Mouse (Mus musculus) midbrain, embryonic 11.5 days (tissue): ENCODE data around the gene Aff3. TPM values are rescaled to one million over a fixed set of nuclear protein-coding genes. Genes with fewer than 3 reads are reported as not detected.

Experiments
- ATAC-seq: fragments of 200-750 bp; cut with Nextera tagmentation; 2 replicates; pipeline ENCODE4 v1.8.0; 2017; ENCODE audit warnings: moderate TSS enrichment, moderate library complexity; ENCODE audit not compliant: low FRiP score
- DNase-seq: peaks from one replicate; pipeline ENCODE4 v3.0.0; 2015; ENCODE audit warnings: low spot score; ENCODE audit errors: missing footprints
- H3K27ac ChIP-seq: fragments of 300-500 bp; sonication (generic); 2 replicates; pipeline ENCODE4 v1.5.1; 2014; ENCODE audit warnings: low read depth, low read length
- H3K27me3 ChIP-seq: fragments of 300-500 bp; sonication (generic); 2 replicates; pipeline ENCODE4 v1.6.1; 2014; ENCODE audit warnings: mild to moderate bottlenecking, low read length, moderate library complexity, mixed read lengths; ENCODE audit not compliant: control insufficient read depth, insufficient read depth
- H3K36me3 ChIP-seq: fragments of 300-500 bp; sonication (generic); 2 replicates; pipeline ENCODE4 v1.6.1; 2014; ENCODE audit warnings: mild to moderate bottlenecking, low read length, moderate library complexity, mixed read lengths; ENCODE audit not compliant: control insufficient read depth, insufficient read depth
- H3K4me1 ChIP-seq: fragments of 300-500 bp; sonication (generic); 2 replicates; pipeline ENCODE4 v1.6.1; 2014; ENCODE audit warnings: low read length; ENCODE audit not compliant: control insufficient read depth, insufficient read depth
- H3K4me2 ChIP-seq: fragments of 300-500 bp; sonication (generic); 2 replicates; pipeline ENCODE4 v1.6.1; 2014; ENCODE audit warnings: mild to moderate bottlenecking, moderate library complexity
- H3K4me3 ChIP-seq: fragments of 300-500 bp; sonication (generic); 2 replicates; pipeline ENCODE4 v1.5.1; 2014; ENCODE audit warnings: low read depth, low read length
- H3K9ac ChIP-seq: fragments of 300-500 bp; sonication (generic); 2 replicates; pipeline ENCODE4 v1.6.1; 2014; ENCODE audit warnings: low read length
- H3K9me3 ChIP-seq: fragments of 300-500 bp; sonication (generic); 2 replicates; pipeline ENCODE4 v1.6.1; 2016; ENCODE audit warnings: low read length; ENCODE audit not compliant: control insufficient read depth
- WGBS: fragments of 180-500 bp; shearing (Covaris S2); extraction: QIAGEN DNeasy Blood & Tissue Kit; methylation state at CpG from one replicate; pipeline ENCODE4 v1.1.7; 2014; 5-methylcytosine and 5-hydroxymethylcytosine counted together
- polyA plus RNA-seq: library from polyadenylated mRNA; unstranded; fragments of >200 nt; fragmentation: Nextera tagmentation; extraction: Ambion mirVana; gene quantifications from 2 replicates; pipeline ENCODE4 v1.2.1, GENCODE M21; 2014

Aff3 gene
- polyA plus RNA-seq, 1 experiment from 2014 or later = 16.3 TPM

GRCm38 (mm10) chr1:38362275-38362674, 302.5 kb downstream of the Aff3 start:
- ATAC-seq (no peak), DNase-seq (no peak)
- Histone ChIP-seq H3K27ac (no peak overlapping the region), H3K9ac (no peak overlapping the region), H3K36me3 (no peaks in the 10 kb centered on the region), H3K4me3 (no peak overlapping the region), H3K9me3 (no peaks in the 10 kb centered on the region), H3K27me3 (no peaks in the 10 kb centered on the region), H3K4me1 (no peaks in the 10 kb centered on the region), H3K4me2 (no peak overlapping the region)
- 96% methylated on average over 3 of the region's 3 CpGs for WGBS

GRCm38 (mm10) chr1:38358797-38359349, 305.9 kb downstream of the Aff3 start:
- H3K27me3 ChIP-seq = no peaks in the 10 kb centered on the region
- DNase-seq (peak; percentile 12), ATAC-seq (no peak)
- H3K4me2 ChIP-seq = no peak overlapping the region
- no peaks in the 10 kb centered on the region for H3K9me3 ChIP-seq
- WGBS = 96% methylated on average over 26 of the region's 26 CpGs
- no peaks in the 10 kb centered on the region for H3K4me1 ChIP-seq
- H3K27ac ChIP-seq = no peak overlapping the region
- H3K9ac ChIP-seq = no peak overlapping the region
- no peaks in the 10 kb centered on the region for H3K36me3 ChIP-seq
- H3K4me3 ChIP-seq = no peak overlapping the region

GRCm38 (mm10) chr1:38357933-38358796, 306.6 kb downstream of the Aff3 start:
- no peak overlapping the region for H3K4me3 ChIP-seq
- H3K27ac ChIP-seq = no peak overlapping the region
- H3K4me1 ChIP-seq = no peaks in the 10 kb centered on the region
- H3K36me3 ChIP-seq = no peaks in the 10 kb centered on the region
- ATAC-seq = no peak
- no peak overlapping the region for H3K4me2 ChIP-seq
- peak; percentile 35 for DNase-seq
- H3K9me3 ChIP-seq = no peaks in the 10 kb centered on the region
- H3K9ac ChIP-seq = no peak overlapping the region
- no peaks in the 10 kb centered on the region for H3K27me3 ChIP-seq
- 85% methylated on average over 10 of the region's 10 CpGs for WGBS

GRCm38 (mm10) chr1:38354585-38354984, 310.2 kb downstream of the Aff3 start:
- H3K36me3 ChIP-seq = no peaks in the 10 kb centered on the region
- no peaks in the 10 kb centered on the region for H3K9me3 ChIP-seq
- H3K27me3 ChIP-seq = no peaks in the 10 kb centered on the region
- WGBS = 94% methylated on average over 4 of the region's 4 CpGs
- H3K4me1 ChIP-seq = no peaks in the 10 kb centered on the region
- no peak for DNase-seq
- H3K9ac ChIP-seq = no peak overlapping the region
- no peak for ATAC-seq
- H3K4me3 ChIP-seq = no peak overlapping the region
- no peak overlapping the region for H3K27ac ChIP-seq
- H3K4me2 ChIP-seq = no peak overlapping the region

GRCm38 (mm10) chr1:38347346-38347745, 317.4 kb downstream of the Aff3 start:
- no peak overlapping the region for H3K4me2 ChIP-seq
- no peaks in the 10 kb centered on the region for H3K4me1 ChIP-seq
- no peaks in the 10 kb centered on the region for H3K27me3 ChIP-seq
- ATAC-seq = no peak
- H3K27ac ChIP-seq = no peak overlapping the region
- no peak for DNase-seq
- WGBS = 89% methylated on average over 4 of the region's 4 CpGs
- no peak overlapping the region for H3K9ac ChIP-seq
- H3K4me3 ChIP-seq = no peak overlapping the region
- no peaks in the 10 kb centered on the region for H3K9me3 ChIP-seq
- H3K36me3 ChIP-seq = no peaks in the 10 kb centered on the region

- Histone ChIP-seq H3K36me3 (no peaks in the 10 kb centered on the region), H3K4me3 (no peak overlapping the region), H3K27ac (no peak overlapping the region), H3K9ac (no peak overlapping the region), H3K9me3 (no peaks in the 10 kb centered on the region), H3K4me1 (no peaks in the 10 kb centered on the region), H3K27me3 (no peaks in the 10 kb centered on the region), H3K4me2 (no peak overlapping the region)
- ATAC-seq = no peak
- 90% methylated on average over 7 of the region's 7 CpGs for whole genome bisulfite sequencing
- no peak for DNase-seq
These were observed 330.5 kb downstream of the Aff3 start for GRCm38 (mm10) chr1:38334206-38334605.

GRCm38 (mm10) chr1:38332919-38333318, 331.8 kb downstream of the Aff3 start:
- Histone ChIP-seq H3K4me3 (no peak overlapping the region), H3K4me2 (no peak overlapping the region), H3K27me3 (no peaks in the 10 kb centered on the region), H3K9me3 (no peaks in the 10 kb centered on the region), H3K9ac (no peak overlapping the region), H3K4me1 (no peaks in the 10 kb centered on the region), H3K27ac (no peak overlapping the region), H3K36me3 (no peaks in the 10 kb centered on the region)
- ATAC-seq = no peak
- no peak for DNase-seq
- WGBS = 90% methylated on average over 5 of the region's 5 CpGs

- ATAC-seq = no peak
These were observed 340.5 kb downstream of the Aff3 start for GRCm38 (mm10) chr1:38324206-38324605.

GRCm38 (mm10) chr1:38321861-38322260, 342.9 kb downstream of the Aff3 start:
- no peaks in the 10 kb centered on the region for H3K4me1 ChIP-seq
- WGBS = 94% methylated on average over 8 of the region's 8 CpGs
- no peaks in the 10 kb centered on the region for H3K9me3 ChIP-seq
- no peak overlapping the region for H3K4me3 ChIP-seq
- no peaks in the 10 kb centered on the region for H3K27me3 ChIP-seq
- DNase-seq (no peak), ATAC-seq (no peak)
- no peak overlapping the region for H3K9ac ChIP-seq
- H3K27ac ChIP-seq = no peak overlapping the region
- no peaks in the 10 kb centered on the region for H3K36me3 ChIP-seq
- no peak overlapping the region for H3K4me2 ChIP-seq

More at GRCm38 (mm10) chr1:38324206-38324605, 340.5 kb downstream of the Aff3 start:
- Histone ChIP-seq H3K4me2 (no peak overlapping the region), H3K4me3 (no peak overlapping the region), H3K9ac (no peak overlapping the region), H3K27ac (no peak overlapping the region), H3K4me1 (no peaks in the 10 kb centered on the region), H3K27me3 (no peaks in the 10 kb centered on the region), H3K9me3 (no peaks in the 10 kb centered on the region), H3K36me3 (no peaks in the 10 kb centered on the region)
- no peak for DNase-seq
- 79% methylated on average over 5 of the region's 5 CpGs for WGBS
